Mouse (Mus musculus): ENCODE results near the gene Extl1.

DNA sequence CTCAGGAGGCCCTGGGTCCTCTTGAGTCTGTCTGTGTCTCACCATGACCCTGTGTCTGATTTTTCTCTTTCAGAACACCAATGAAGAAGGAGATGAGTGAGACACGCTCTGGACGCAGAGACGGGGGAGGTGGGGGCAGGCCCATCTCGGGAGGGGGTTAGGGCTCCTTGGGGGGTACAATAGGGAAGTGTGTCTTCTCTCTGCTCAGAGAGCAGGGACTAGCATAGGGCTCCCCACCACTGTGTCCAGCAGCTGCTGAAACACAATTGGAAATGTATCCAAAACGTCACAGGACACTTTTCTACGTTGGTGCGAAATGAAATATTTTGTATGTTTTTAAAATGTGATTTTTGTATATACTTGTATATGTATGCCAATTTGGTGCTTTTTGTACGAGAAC lies 54.8 kb downstream of the Extl1 start:
- TF ChIP-seq POLR2A (IDR thresholded peaks at IDR 0.05; ENCODE audit: extremely low read depth, insufficient read depth, low read length) (no peak), CTCF (IDR thresholded peaks at IDR 0.05; ENCODE audit: extremely low read depth, insufficient read depth, low read length) (no peak)
